Mouse (Mus musculus) heart, postnatal 10 days (tissue): ENCODE data around the gene Pld4. TPM values are rescaled to one million over a fixed set of nuclear protein-coding genes. Genes with fewer than 3 reads are reported as not detected.
"Not testable (repeated sequence)": the region's sequence is repeated elsewhere in the genome, so short reads cannot be mapped to it uniquely, and the experiment has no call there.

Experiments used
- DNase-seq, 2 experiments: peaks; one replicate each; pipeline ENCODE4 v3.0.0; 2021
- intact Hi-C: fragments of 180-260 bp; cut with DNase I; formaldehyde crosslinking; loops from one replicate; pipeline ENCODE4 v1.15.1; 2025
- total RNA-seq, 2 experiments: library from RNA; stranded (reverse); gene quantifications; 2 replicates each; pipeline ENCODE4 v1.2.3; 2021

The Pld4 gene
- total RNA-seq, 2 experiments from 2014 or later: 5.7 to 5.8 TPM

DNA sequence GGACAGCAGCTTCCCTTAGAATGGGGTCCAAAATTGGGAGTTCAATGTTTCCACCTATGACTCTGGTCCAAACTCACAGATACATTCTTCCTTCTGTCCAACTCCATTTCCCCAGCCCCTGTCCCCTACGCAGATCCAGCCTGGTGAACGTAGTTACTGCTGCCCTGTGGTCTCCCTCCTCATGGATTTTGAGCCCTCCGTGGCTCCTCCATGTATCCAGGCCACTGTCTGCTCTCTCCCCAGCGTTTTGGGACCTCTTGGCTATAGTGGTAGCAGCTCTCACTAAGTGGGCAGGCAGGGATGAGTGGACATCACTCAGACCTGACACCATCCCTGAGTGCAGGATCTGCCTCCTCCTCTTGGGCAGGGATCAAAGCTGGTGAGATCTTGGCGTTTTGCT, 38.3 kb downstream of the Pld4 start:
- intact Hi-C loops: no loop called here
- no peak for DNase-seq

DNA sequence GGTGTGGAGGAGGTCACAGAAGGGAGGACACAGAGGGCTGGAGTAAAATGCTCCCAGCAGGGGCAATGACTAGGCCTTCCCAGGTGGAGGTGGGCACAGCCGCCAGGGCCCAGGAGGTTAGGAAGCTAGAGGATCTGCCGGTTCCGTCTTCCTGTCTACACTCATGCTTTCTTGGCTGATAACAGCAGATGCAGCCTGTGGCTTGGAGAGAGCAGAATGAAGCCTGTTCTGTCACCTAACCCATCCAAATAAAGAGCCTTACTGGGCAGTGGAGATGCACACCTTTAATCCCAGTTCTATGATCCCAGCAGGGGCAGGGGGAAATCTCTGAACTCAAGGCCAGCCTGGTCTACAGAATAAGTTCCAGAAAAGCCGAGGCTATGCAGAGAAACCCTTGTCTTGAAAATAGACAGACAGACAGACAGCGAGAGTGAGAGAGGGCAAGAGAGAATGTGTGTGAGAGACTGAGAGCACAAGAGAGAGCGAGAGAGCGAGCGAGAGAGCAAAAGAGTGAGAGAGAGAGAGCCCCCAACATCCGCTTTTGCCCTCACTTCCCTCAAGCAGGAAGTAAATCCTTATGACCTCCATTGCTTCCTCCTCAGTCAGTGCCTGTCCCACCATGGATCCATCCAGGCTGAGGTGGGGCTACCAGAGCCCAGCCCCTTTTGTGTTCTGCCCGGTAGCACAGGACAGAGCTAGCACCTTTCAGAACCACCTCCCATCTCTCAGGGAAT, 38.9 kb downstream of the Pld4 start:
- no peak for DNase-seq
- intact Hi-C loops: no loop called here

DNA sequence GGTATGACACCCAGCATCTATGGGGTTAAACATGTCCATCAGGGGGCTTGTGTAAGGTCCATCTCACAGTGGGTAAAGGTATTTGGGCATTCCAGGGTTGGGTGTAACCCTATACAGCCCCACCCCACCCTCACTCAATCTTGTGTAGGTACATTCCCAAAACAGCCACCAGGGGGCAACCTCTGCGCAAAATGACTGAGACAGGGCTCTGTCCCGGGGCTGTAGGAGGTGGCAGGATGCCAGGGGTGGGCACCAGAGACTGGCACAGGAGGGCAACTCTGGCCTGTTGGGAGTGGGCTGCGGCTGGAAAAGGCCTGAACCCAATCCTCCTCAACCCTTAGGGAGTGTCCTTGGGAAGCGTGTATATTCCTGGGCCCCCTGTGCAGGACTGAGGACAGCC, 40.0 kb downstream of the Pld4 start:
- peak; percentile 66 to 83 for DNase-seq
- intact Hi-C loops: loop anchor here (1.0 to 2.0 kb wide), 2 partner anchors 43 to 54 kb away; no protein-coding TSS in a partner anchor

DNA sequence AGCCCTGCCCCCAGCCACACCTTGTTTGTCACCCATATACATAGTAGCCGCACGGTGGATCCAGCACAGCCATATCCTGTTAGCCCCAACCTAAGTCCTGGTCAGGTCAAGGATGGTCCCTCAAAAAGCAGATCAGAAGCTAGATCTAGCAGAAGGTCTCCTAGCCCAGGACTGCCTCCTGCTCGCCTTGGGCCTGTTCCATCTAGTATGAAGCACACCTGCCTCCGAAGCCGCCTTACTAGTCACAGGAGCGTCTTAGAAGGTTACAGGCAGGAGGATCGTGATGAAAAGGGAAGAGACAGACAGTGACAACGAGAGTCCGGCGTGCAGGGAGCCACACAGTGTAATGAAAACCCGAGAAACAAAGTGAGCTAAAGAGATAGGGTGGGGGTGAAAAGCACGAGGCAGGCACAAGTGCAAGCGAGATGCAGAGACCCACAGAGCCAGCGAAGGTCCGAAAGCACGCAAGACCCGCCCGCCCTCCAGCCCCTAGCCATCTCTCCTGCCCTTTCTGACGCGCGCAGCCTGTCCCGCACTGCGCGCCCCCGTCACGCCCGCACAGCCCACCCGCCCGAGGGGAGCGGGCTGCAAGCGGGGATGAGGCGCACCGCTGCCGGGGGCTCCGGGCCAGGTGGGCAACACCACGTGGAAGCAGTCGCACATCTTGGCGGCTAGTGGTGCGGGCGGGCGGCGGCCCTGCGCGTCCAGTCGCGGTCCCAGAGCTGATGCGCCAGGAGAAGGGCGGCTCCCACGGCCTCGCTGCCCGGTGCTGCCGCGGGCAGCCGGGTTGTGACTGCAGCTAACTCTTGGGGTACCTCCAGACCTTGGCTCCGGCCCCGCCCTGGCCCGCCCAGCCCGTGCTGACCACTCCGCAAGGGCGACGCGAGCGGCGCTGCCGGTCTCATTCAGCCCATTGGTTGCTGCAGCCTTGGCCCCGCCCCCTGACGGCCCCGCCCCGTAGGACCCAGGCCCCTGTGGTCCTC, 41.7 kb downstream of the Pld4 start, which contains the start of gene Ahnak2:
TSS of gene Ahnak2 (minus strand) at position 794 of the 983 bp plus-strand sequence.
- DNase-seq: no peak
- intact Hi-C loops: loop anchor here (2.0 kb wide), 1 partner anchor 55 kb away; no protein-coding TSS in a partner anchor

DNA sequence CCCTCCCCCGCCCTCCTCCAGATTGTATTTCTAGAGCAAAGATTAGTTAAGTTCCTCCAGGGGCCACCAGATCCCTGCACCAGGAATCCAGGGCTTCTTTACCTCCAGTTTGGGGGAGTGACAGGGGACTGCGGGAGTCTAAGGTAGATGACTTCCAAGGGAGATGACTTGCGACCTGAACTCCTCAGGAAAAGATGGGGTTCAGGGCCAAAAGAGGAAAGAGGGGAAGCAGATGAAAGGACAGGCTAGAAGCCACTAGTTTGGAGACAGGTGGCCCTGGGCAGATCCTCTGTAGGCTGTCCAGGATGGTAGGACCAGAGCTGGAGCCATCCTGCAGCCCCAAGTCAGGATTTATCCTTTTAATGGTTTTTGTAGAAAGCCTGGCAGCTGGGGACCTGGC, 42.5 kb downstream of the Pld4 start:
- DNase-seq: no peak
- intact Hi-C loops: no loop called here

DNA sequence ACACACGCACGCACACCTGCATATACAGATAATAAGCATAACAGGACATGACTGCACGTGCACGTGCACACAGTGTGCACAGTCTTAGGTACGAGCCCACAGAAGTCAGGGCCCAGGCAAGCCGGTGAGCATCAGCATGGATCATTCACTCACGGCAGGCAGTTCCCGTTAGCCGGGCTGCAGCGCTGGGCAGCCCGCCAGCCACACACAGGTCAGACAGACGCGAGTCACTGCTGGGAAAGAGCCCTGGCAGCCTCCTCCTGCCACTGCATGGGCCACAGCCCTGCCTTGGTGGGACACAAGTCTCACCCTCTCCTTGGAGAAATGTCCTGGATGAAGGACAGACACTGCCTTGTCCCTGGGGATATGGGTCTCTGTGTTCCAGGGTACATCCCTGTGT, 43.6 kb downstream of the Pld4 start:
- intact Hi-C loops: no loop called here

DNA sequence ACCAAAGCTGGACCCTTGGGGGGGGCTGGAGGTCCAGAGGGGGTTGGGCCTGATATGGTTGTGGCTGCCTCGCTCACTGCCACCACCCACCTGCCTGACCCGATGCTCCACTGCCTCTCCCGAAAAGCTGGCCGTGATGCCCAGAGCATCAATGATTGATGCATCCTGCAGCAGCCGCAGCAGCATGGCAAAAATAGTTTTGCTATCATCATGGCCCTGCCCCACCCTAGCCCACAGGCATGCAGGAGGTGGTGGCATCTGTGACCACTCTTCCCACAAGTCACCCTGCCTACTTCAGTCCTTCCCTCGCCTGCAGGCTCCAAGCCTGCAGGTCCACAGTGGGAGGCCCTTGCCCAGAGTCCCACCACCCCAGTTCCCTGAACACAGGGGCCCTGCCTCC, 45.6 kb downstream of the Pld4 start:
- intact Hi-C loops: no loop called here
- DNase-seq: no peak

More for the DNA sequence above, 43.6 kb downstream of the Pld4 start:
- peak; percentile 62 to 63 for DNase-seq

DNA sequence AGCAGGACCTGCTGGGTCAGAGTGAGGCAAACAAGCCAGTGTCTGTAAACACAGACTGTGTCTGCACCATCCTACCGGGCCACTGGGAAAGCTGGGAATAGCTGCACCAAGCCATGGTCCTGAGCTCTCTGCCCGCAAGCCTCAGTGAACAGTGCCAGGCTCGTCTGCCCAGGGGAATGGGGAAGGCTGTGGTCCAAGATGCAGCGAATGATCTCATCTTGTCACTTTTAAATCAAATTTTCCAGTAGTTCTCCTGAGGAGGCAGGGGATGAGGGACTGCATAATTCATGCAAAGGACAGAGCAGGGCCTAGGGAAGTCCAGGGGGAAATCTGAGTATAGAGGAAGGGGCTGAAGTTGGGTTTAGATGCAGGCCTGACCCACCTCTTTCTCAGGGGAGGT, 47.3 kb downstream of the Pld4 start:
- DNase-seq: no peak
- intact Hi-C loops: no loop called here

DNA sequence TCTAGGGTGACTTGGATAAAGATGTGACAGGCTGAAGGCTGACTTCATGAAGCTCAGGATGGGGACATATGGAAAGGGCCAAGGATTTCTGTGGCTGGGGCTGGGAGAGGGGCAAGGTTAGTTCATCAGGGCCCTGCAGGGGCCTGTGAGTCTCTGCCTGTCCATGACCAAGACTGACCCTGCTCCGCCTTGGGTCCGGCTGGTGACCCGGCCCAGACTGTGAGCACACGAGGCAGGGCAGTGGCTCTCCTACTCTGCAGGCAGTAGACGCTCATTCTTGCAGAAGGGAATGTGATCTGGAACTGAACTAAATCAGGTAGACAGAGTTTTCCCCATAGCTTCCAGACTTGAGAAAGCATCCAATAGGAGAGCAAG, 47.7 kb downstream of the Pld4 start:
- no peak for DNase-seq
- intact Hi-C loops: no loop called here

DNA sequence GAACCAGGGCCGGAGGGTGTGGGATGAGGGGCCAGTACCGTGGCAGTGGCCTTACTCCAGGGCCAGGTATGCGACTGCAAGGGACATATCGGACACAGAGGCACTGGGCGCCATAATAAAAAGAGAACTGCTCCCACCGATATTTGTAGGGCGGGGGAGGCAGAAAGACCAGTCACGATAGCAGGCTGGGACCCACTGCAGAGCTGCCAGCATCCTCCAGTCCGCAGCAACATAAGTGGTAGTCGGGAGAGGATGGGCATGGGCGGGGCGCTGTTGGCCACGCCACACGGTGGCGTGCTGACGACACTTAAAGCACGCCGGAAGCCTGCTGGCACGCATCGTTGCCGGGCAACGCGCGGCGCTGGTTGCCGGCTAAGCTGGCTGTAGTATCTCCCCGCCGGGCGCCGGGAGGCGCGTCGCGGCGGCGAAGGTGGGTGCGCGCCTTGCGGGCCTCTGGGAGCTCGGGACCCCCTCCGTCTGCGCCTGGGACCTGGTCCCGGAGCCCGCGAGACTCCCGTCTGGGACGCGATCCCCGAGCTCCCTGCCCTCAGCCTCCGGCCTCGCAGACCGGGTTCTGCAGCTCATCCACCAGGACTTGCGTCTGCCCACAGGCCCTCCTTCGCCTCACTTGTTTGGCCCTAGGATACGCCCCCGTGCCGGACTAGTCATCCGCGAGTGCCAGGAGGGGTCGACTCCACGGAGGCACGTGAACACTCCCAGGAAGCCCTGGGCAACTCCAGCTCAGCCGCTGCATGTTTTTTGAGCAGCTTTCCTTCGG, 48.3 kb downstream of the Pld4 start, which contains the start of gene Clba1:
TSS of gene Clba1 (plus strand) at position 351 of the 778 bp plus-strand sequence.
- peak; percentile 93 to 94 for DNase-seq
- intact Hi-C loops: no loop called here

DNA sequence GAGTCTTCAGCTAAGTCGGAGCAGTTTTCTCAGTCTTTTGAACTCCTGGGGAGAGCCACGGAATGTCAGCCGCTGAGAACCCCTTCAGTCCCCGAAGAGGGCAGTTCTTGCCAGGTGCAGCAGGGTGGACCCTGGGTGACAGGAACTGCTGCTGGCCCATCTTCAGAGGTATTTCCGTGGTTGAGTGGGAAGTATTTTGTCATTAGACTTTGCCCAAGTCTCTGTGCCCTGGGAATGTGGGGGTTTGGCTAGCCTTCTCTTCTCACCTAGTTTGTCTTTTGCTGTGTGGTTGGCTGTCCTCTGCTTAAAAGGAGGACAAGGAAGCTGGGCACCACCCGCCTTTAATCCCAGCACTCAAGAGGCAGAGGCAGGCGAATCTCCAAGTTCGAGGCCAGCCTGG, 49.2 kb downstream of the Pld4 start:
- DNase-seq: no peak
- intact Hi-C loops: loop anchor here (2.0 kb wide), 1 partner anchor 19 kb away; the partner anchor contains the start of gene Cdca4

DNA sequence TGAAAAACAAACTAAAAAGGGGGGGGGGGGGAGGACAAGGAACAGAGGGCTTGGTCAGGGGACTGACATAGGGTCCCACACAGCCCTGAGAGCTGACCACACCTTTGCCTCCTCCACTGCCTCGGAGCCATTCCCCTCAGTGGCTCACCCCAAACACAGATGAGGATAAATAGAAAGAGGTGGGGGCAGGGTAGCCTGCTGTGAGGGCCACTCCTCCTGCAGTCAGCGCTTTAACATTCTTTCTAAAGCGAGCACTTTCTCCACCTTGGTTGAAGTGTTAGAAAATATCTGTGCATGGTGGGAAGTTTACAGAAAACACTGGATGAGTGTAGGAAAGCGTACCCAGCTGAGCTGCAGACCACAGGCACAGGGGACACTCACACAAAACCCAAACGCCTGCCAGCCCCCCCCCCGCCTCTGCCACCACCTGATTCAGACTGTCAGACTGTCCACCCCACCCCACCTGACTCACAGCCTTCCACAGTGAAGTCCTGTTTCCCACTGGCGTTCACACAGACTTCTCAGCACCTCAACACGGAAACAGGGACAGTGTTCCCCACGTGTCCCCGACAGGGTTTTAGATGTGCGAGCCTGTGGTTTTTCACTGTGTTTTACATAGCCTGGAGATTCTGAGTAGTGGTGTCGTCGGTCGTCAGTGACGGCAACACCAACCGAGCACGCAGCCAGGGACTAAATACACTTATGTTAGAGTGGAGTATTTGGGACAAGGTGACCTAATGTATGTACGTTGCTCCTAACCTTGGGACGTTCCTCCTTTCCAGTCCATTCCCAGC, 49.8 kb downstream of the Pld4 start:
- intact Hi-C loops: loop anchor here (2.0 kb wide), 1 partner anchor 19 kb away; the partner anchor contains the start of gene Cdca4
- DNase-seq: no peak

DNA sequence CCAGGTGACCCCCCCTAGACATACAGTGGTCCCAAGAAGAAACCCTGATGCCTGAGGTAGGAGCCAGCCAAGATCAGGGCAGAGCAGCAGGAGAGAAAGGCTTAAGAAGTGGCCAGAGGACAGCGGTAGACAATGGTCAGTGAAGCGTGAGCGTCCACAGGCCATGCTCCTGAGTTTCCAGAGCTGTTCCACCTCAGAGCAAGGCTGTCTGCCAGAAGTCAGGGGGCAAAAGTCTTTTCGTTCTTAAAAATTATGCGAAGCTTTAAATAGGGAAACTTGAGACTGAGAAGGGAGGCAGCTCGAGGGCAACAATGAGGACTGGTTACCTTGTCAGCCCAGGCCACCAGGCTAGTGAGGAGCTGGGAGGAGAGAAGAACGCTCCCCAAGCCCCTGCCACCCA, 52.9 kb downstream of the Pld4 start:
- DNase-seq: no peak
- intact Hi-C loops: no loop called here

DNA sequence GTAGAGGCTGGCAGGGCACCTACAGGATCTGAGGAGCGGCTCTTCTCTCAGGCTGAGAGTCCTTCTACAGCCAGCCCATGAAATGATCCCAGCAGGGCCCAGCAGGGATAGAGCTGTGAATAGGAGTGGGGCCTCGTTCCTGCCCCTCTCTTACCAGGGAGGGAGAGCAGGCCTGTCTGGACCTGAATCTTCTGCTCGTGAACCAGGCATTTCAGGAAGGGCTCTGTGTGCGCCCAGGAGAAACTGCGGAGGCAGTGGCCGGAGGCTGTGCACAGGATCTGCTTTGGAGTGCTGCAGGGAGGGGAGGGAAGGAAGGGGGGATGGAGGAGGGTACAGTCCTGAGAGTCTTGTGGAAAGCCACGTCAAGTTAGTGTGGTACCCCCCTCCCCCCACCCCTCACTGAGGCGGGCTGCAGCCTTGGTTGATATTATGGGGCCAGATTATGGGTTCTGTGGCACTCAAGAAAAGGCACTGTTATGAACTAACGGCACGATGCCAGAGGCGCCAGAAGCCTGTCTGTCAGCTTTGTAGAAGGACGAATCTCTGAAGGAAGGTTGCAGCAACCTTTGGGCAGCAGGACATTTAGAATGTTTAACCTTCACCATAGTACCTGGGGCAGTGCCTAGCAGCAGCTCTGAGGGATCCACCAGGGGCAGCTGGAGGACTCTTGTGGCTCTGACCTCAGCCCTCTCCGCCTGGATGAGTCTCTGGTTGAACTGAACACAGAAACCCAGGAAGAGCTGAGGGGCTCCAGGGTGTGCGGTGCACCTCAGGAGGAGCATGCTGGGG, 54.4 kb downstream of the Pld4 start:
- no peak for DNase-seq
- intact Hi-C loops: no loop called here

DNA sequence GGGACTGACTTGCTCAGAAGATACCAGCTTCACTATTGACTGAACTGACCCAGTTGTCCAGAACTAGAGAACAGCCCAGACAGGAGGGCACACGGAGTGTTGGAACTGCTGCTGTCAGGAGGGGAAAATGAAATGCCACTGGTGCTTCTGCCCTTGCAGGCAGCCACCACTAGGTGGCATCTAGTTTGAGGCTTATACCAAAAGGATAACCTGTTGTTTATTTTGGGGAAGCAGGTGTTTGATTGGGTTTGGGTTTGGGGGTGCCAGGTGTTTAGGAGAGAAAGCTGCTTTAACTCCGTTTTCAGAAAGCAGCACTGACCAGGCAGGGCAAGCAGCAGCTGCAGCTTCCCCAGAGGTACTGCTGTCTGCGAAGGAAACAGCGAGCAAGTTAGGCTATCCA, 55.8 kb downstream of the Pld4 start:
- DNase-seq: peak; percentile 65 to 69
- intact Hi-C loops: loop anchor here (1.0 kb wide), 1 partner anchor 27 kb away; no protein-coding TSS in a partner anchor

DNA sequence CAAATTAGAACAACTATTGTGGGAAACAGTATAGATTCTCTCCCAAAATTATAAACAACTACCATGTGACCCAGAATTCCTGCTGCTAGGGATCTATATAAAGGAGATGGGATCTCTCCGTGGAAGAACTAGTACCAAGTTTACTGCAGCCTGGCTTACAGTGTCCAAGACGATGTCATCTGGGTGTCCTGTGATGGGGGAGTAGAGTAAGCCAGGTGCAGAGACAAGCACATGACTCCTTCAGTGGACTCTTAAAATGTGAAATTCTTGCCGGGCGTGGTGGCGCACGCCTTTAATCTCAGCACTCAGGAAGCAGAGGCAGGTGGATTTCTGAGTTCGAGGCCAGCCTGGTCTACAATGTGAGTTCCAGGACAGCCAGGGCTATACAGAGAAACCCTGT, 56.4 kb downstream of the Pld4 start:
- not testable (repeated sequence) for DNase-seq
- intact Hi-C loops: loop anchor here (1.0 kb wide), 1 partner anchor 26 kb away; no protein-coding TSS in a partner anchor
